Mouse (Mus musculus): Measurements from ENCODE around the gene H2al2a.
A peak's percentile ranks its signal among the peaks of the same experiment; 100 is the strongest.

The H2al2a gene

GRCm38 (mm10) chr2:17996858-17997257, at the start of gene H2al2a:
H2al2a (minus strand) TSS chr2:17996958.
- no peak for DNase-seq

- no peak for DNase-seq
Observed at GRCm38 (mm10) chr2:18046186-18046585, 49.4 kb upstream of the H2al2a start.

- DNase-seq, result no peak
Observed at GRCm38 (mm10) chr2:18045781-18046181, 49.0 kb upstream of the H2al2a start.

- DNase-seq, result no peak
Observed at GRCm38 (mm10) chr2:18045143-18045780, 48.5 kb upstream of the H2al2a start.

- no peak for DNase-seq
Observed at GRCm38 (mm10) chr2:18041199-18041885, 44.6 kb upstream of the H2al2a start.

- DNase-seq, result no peak
Observed at GRCm38 (mm10) chr2:18040347-18041160, 43.8 kb upstream of the H2al2a start.

GRCm38 (mm10) chr2:18039566-18040290, 43.0 kb upstream of the H2al2a start:
- no peak for DNase-seq

GRCm38 (mm10) chr2:18038895-18039371, 42.2 kb upstream of the H2al2a start:
- DNase-seq, result no peak

GRCm38 (mm10) chr2:18038141-18038752, 41.5 kb upstream of the H2al2a start:
- DNase-seq, result no peak

GRCm38 (mm10) chr2:18037491-18037890, 40.7 kb upstream of the H2al2a start, which contains the start of gene A930004D18Rik:
A930004D18Rik (minus strand) TSS chr2:18037737.
- DNase-seq, result no peak

- DNase-seq, result no peak
Observed at GRCm38 (mm10) chr2:18034371-18035250, 37.9 kb upstream of the H2al2a start.

- DNase-seq, result no peak
Observed at GRCm38 (mm10) chr2:18033166-18034108, 36.7 kb upstream of the H2al2a start.

- no peak for DNase-seq
Observed at GRCm38 (mm10) chr2:18032538-18032895, 35.8 kb upstream of the H2al2a start.

- DNase-seq, result no peak
Observed at GRCm38 (mm10) chr2:18031831-18032537, 35.2 kb upstream of the H2al2a start.

- DNase-seq, result no peak
Observed at GRCm38 (mm10) chr2:18031271-18031821, 34.6 kb upstream of the H2al2a start.

GRCm38 (mm10) chr2:18030581-18030980, 33.8 kb upstream of the H2al2a start:
- DNase-seq, result no peak

- DNase-seq, result no peak
Observed at GRCm38 (mm10) chr2:18029656-18030055, 32.9 kb upstream of the H2al2a start.

- DNase-seq, result peak; percentile 68
Observed at GRCm38 (mm10) chr2:18028140-18029021, 31.6 kb upstream of the H2al2a start.

All from thymus, postnatal 25 days (tissue).